Mouse (Mus musculus) limb, embryonic 13.5 days (tissue): Measurements from ENCODE around the gene Nf2. TPM values are rescaled to one million over a fixed set of nuclear protein-coding genes. Genes with fewer than 3 reads are reported as not detected.
"Not testable (repeated sequence)": the region's sequence is repeated elsewhere in the genome, so short reads cannot be mapped to it uniquely, and the experiment has no call there.

Source experiments
- ATAC-seq: fragments of 200-750 bp; cut with Nextera tagmentation; 2 replicates; pipeline ENCODE4 v1.8.0; 2017; ENCODE audit warnings: low read depth, moderate number of reproducible peaks, moderate TSS enrichment; ENCODE audit not compliant: low FRiP score
- H3K27ac ChIP-seq: fragments of 300-500 bp; sonication (generic); 2 replicates; pipeline ENCODE4 v1.5.1; 2015; ENCODE audit warnings: inconsistent platforms, mild to moderate bottlenecking, moderate library complexity
- H3K27me3 ChIP-seq: fragments of 300-500 bp; sonication (generic); 2 replicates; pipeline ENCODE4 v1.6.1; 2015; ENCODE audit warnings: mild to moderate bottlenecking, inconsistent platforms
- H3K36me3 ChIP-seq: fragments of 300-500 bp; sonication (generic); 2 replicates; pipeline ENCODE4 v1.6.1; 2015; ENCODE audit warnings: inconsistent platforms, mild to moderate bottlenecking, moderate library complexity
- H3K4me1 ChIP-seq: fragments of 300-500 bp; sonication (generic); 2 replicates; pipeline ENCODE4 v1.6.1; 2015; ENCODE audit warnings: inconsistent platforms
- H3K4me2 ChIP-seq: fragments of 300-500 bp; sonication (generic); replicated peaks from 2 replicates; pipeline ENCODE4 v1.6.1; 2015; ENCODE audit warnings: inconsistent platforms, mild to moderate bottlenecking, moderate library complexity
- H3K4me3 ChIP-seq: fragments of 300-500 bp; sonication (generic); 2 replicates; pipeline ENCODE4 v1.5.1; 2015; ENCODE audit warnings: moderate library complexity, mild to moderate bottlenecking, inconsistent platforms
- H3K9ac ChIP-seq: fragments of 300-500 bp; sonication (generic); 2 replicates; pipeline ENCODE4 v1.6.1; 2015; ENCODE audit warnings: mild to moderate bottlenecking, inconsistent platforms
- H3K9me3 ChIP-seq: fragments of 300-500 bp; sonication (generic); 2 replicates; pipeline ENCODE4 v1.6.1; 2016; ENCODE audit warnings: inconsistent platforms
- WGBS: fragments of 180-500 bp; shearing (Covaris S2); methylation state at CpG from one replicate; pipeline ENCODE4 v1.1.7; 2015; 5-methylcytosine and 5-hydroxymethylcytosine counted together
- polyA plus RNA-seq: library from polyadenylated mRNA; unstranded; fragments of >200 nt; fragmentation: Nextera tagmentation; extraction: Ambion mirVana; gene quantifications from 2 replicates; pipeline ENCODE4 v1.2.1, GENCODE M21; 2015

Nf2 gene
- polyA plus RNA-seq, 1 experiment from 2014 or later: 56.9 TPM

GRCm38 (mm10) chr11:4833295-4833939 lies 15.9 kb downstream of the Nf2 start:
- no peak overlapping the region for H3K4me3 ChIP-seq
- H3K9me3 ChIP-seq: no peaks in the 10 kb centered on the region
- no peak overlapping the region for H3K4me2 ChIP-seq
- no peak overlapping the region for H3K9ac ChIP-seq
- no peaks in the 10 kb centered on the region; the same call in 1 of the 2 replicates for H3K4me1 ChIP-seq
- 74% methylated on average over 3 of the region's 3 CpGs for WGBS
- H3K27me3 ChIP-seq: no peaks in the 10 kb centered on the region
- no peak overlapping the region for H3K27ac ChIP-seq
- no peaks in the 10 kb centered on the region for H3K36me3 ChIP-seq
- ATAC-seq: no peak

GRCm38 (mm10) chr11:4831066-4831465 lies 18.3 kb downstream of the Nf2 start:
- ATAC-seq: no peak

GRCm38 (mm10) chr11:4827916-4828315 lies 21.4 kb downstream of the Nf2 start:
- no peak overlapping the region for H3K27ac ChIP-seq
- H3K4me2 ChIP-seq: no peak overlapping the region
- H3K9ac ChIP-seq: no peak overlapping the region
- no peak overlapping the region for H3K4me3 ChIP-seq
- no peaks in the 10 kb centered on the region for H3K9me3 ChIP-seq
- H3K27me3 ChIP-seq: no peaks in the 10 kb centered on the region
- H3K4me1 ChIP-seq: no peaks in the 10 kb centered on the region
- no peaks in the 10 kb centered on the region for H3K36me3 ChIP-seq
- no peak for ATAC-seq
- 82% methylated on average over 2 of the region's 2 CpGs for WGBS

More at GRCm38 (mm10) chr11:4831066-4831465, 18.3 kb downstream of the Nf2 start:
- Histone ChIP-seq H3K4me2 (no peak overlapping the region), H3K27me3 (no peaks in the 10 kb centered on the region), H3K4me3 (no peak overlapping the region), H3K9ac (no peak overlapping the region), H3K4me1 (no peaks in the 10 kb centered on the region), H3K36me3 (no peaks in the 10 kb centered on the region), H3K27ac (no peak overlapping the region), H3K9me3 (no peaks in the 10 kb centered on the region)

GRCm38 (mm10) chr11:4827340-4827739 lies 22.0 kb downstream of the Nf2 start:
- H3K9me3 ChIP-seq: no peaks in the 10 kb centered on the region
- no peaks in the 10 kb centered on the region for H3K36me3 ChIP-seq
- no peak overlapping the region for H3K27ac ChIP-seq
- no peak overlapping the region for H3K4me2 ChIP-seq
- ATAC-seq: no peak
- H3K4me1 ChIP-seq: no peaks in the 10 kb centered on the region
- H3K27me3 ChIP-seq: no peaks in the 10 kb centered on the region
- H3K4me3 ChIP-seq: no peak overlapping the region
- no peak overlapping the region for H3K9ac ChIP-seq

- no peaks in the 10 kb centered on the region; the same call in 1 of the 2 replicates for H3K4me1 ChIP-seq
- WGBS: 93% methylated on average over 3 of the region's 3 CpGs
- no peaks in the 10 kb centered on the region for H3K27me3 ChIP-seq
- no peak overlapping the region for H3K4me2 ChIP-seq
- no peak for ATAC-seq
- no peaks in the 10 kb centered on the region for H3K36me3 ChIP-seq
- no peak overlapping the region for H3K4me3 ChIP-seq
- H3K9me3 ChIP-seq: no peaks in the 10 kb centered on the region
- no peak overlapping the region for H3K9ac ChIP-seq
- no peak overlapping the region for H3K27ac ChIP-seq
Observed at GRCm38 (mm10) chr11:4826152-4826778, 23.1 kb downstream of the Nf2 start.

GRCm38 (mm10) chr11:4823655-4824312 lies 25.6 kb downstream of the Nf2 start:
- 90% methylated on average over 6 of the region's 6 CpGs for WGBS
- ATAC-seq: no peak
- no peaks in the 10 kb centered on the region; the same call in 1 of the 2 replicates for H3K4me1 ChIP-seq

GRCm38 (mm10) chr11:4822446-4822842 lies 26.9 kb downstream of the Nf2 start:
- WGBS: 89% methylated on average over 4 of the region's 4 CpGs
- H3K27ac ChIP-seq, H3K9ac ChIP-seq, H3K9me3 ChIP-seq, H3K4me2 ChIP-seq, H3K27me3 ChIP-seq, H3K4me3 ChIP-seq, H3K4me1 ChIP-seq, ATAC-seq: not testable (repeated sequence)
- H3K36me3 ChIP-seq: peaks cover 16% of the 10 kb centered on the region

More at GRCm38 (mm10) chr11:4823655-4824312, 25.6 kb downstream of the Nf2 start:
- Histone ChIP-seq H3K4me2 (no peak overlapping the region), H3K9me3 (no peaks in the 10 kb centered on the region), H3K27ac (no peak overlapping the region), H3K36me3 (peaks cover 6% of the 10 kb centered on the region; the same call in 1 of the 2 replicates), H3K9ac (no peak overlapping the region), H3K27me3 (no peaks in the 10 kb centered on the region), H3K4me3 (no peak overlapping the region)

GRCm38 (mm10) chr11:4821492-4822445 lies 27.6 kb downstream of the Nf2 start:
- Histone ChIP-seq H3K9ac (no peak overlapping the region), H3K4me1 (peaks cover 6% of the 10 kb centered on the region), H3K27ac (no peak overlapping the region), H3K4me3 (no peak overlapping the region), H3K36me3 (peaks cover 16% of the 10 kb centered on the region), H3K27me3 (no peaks in the 10 kb centered on the region), H3K4me2 (no peak overlapping the region), H3K9me3 (no peaks in the 10 kb centered on the region)
- ATAC-seq: no peak
- 26% methylated on average over 7 of the region's 7 CpGs for WGBS

- Histone ChIP-seq H3K4me3 (no peak overlapping the region), H3K27me3 (no peaks in the 10 kb centered on the region), H3K27ac (no peak overlapping the region), H3K4me2 (no peak overlapping the region), H3K36me3 (peaks cover 32% of the 10 kb centered on the region), H3K4me1 (peaks cover 7% of the 10 kb centered on the region; the same call in 1 of the 2 replicates), H3K9me3 (no peaks in the 10 kb centered on the region), H3K9ac (no peak overlapping the region)
- ATAC-seq: no peak
- WGBS: 87% methylated on average over 7 of the region's 7 CpGs
Observed at GRCm38 (mm10) chr11:4814507-4815450, 34.6 kb downstream of the Nf2 start.

- no peaks in the 10 kb centered on the region for H3K9me3 ChIP-seq
- H3K27me3 ChIP-seq: no peaks in the 10 kb centered on the region
- no peak for ATAC-seq
- H3K27ac ChIP-seq: no peak overlapping the region
- peaks cover 25% of the 10 kb centered on the region for H3K36me3 ChIP-seq
- H3K4me2 ChIP-seq: no peak overlapping the region
- H3K4me3 ChIP-seq: no peak overlapping the region
- WGBS: 90% methylated on average over 6 of the region's 6 CpGs
- peaks cover 5% of the 10 kb centered on the region for H3K4me1 ChIP-seq
- no peak overlapping the region for H3K9ac ChIP-seq
Observed at GRCm38 (mm10) chr11:4808311-4808710, 41.0 kb downstream of the Nf2 start.
